Mouse (Mus musculus) cerebellum, adult 2 months (tissue): ENCODE measurements around the gene Mt3.

Experiments
- CTCF ChIP-seq: fragments of 200-500 bp; IDR thresholded peaks from 2 replicates; pipeline ENCODE4 v1.5.1; 2011; ENCODE audit warnings: low read depth, mild to moderate bottlenecking, control low read depth, low read length, moderate library complexity, borderline replicate concordance; ENCODE audit not compliant: insufficient read depth
- POLR2A ChIP-seq: fragments of 200-500 bp; IDR thresholded peaks from 2 replicates; pipeline ENCODE4 v1.6.1; 2011; ENCODE audit warnings: low read length, control low read depth, borderline replicate concordance; ENCODE audit not compliant: insufficient read depth

DNA sequence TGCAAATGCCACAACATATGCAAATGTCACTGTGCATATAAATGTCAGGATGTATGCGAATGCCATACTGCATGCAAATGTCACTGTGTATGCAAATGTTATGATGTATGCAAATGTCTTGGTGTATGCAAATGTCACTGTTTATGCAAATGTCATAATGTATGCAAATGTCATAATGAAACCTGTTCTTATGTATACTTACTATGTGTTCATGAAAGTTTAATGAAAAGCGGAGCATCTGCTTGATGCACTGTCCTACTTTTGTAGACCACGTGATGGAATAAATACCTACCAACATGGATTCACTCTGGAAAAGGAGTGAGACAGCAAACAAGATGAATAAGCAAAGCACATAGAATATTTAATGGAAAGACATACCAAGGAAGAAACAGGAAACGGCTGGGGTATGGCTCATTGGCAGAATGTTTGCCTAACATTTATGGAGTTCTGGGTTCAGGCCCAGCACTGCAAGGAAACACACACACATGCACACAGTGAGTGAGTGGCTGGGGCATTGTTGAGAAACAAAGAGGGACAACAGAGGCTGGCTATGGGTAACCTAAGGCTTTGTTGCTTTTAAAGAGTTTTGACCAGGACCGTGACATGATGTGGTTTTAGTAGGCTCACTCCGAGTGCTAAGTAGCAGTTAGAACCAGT lies 23.1 kb upstream of the Mt3 start:
- no peak for TF ChIP-seq POLR2A
- no peak for TF ChIP-seq CTCF
